Mouse (Mus musculus) olfactory bulb, adult 2 months (tissue): ENCODE data around the gene Nptx2.

Experiments
- CTCF ChIP-seq: fragments of 200-500 bp; IDR thresholded peaks from 2 replicates; pipeline ENCODE4 v1.5.1; 2012; ENCODE audit warnings: low read depth, mild to moderate bottlenecking, low read length, moderate library complexity; ENCODE audit not compliant: insufficient read depth
- POLR2A ChIP-seq: fragments of 200-500 bp; IDR thresholded peaks from 2 replicates; pipeline ENCODE4 v1.6.1; 2012; ENCODE audit warnings: mild to moderate bottlenecking, low read depth, low read length, moderate library complexity; ENCODE audit not compliant: insufficient read depth

- TF ChIP-seq CTCF (no peak), POLR2A (no peak)
Measured at GRCm38 (mm10) chr5:144504239-144504638, 41.5 kb upstream of the Nptx2 start.
